Mouse (Mus musculus) embryonic facial prominence, embryonic 11.5 days (tissue): ENCODE data around the gene Tmem220. TPM values are rescaled to one million over a fixed set of nuclear protein-coding genes. Genes with fewer than 3 reads are reported as not detected.

Experiments used
- ATAC-seq: fragments of 200-750 bp; cut with Nextera tagmentation; replicated peaks from 2 replicates; pipeline ENCODE4 v1.8.0; 2017; ENCODE audit warnings: low read depth; ENCODE audit not compliant: insufficient number of reproducible peaks, low FRiP score, low TSS enrichment
- DNase-seq: peaks from one replicate; pipeline ENCODE4 v3.0.0-alpha.2; 2015; ENCODE audit warnings: low spot score
- H3K27ac ChIP-seq: fragments of 300-500 bp; sonication (generic); replicated peaks from 2 replicates; pipeline ENCODE4 v1.5.1; 2014; ENCODE audit warnings: mild to moderate bottlenecking, low read depth, low read length, control low read depth
- H3K27me3 ChIP-seq: fragments of 300-500 bp; sonication (generic); 2 replicates; pipeline ENCODE4 v1.6.1; 2014; ENCODE audit warnings: mild to moderate bottlenecking, low read length, moderate library complexity, mixed read lengths; ENCODE audit not compliant: control insufficient read depth, insufficient read depth
- H3K36me3 ChIP-seq: fragments of 300-500 bp; sonication (generic); replicated peaks from 2 replicates; pipeline ENCODE4 v1.6.1; 2014; ENCODE audit warnings: low read depth, mild to moderate bottlenecking, low read length, moderate library complexity, mixed read lengths; ENCODE audit not compliant: control insufficient read depth, insufficient read depth
- H3K4me1 ChIP-seq: fragments of 300-500 bp; sonication (generic); 2 replicates; pipeline ENCODE4 v1.6.1; 2014; ENCODE audit warnings: low read length, mixed read lengths; ENCODE audit not compliant: control insufficient read depth, insufficient read depth
- H3K4me2 ChIP-seq: fragments of 300-500 bp; sonication (generic); 2 replicates; pipeline ENCODE4 v1.6.1; 2014; ENCODE audit warnings: low read depth, mild to moderate bottlenecking, control low read depth, low read length, moderate library complexity
- H3K4me3 ChIP-seq: fragments of 300-500 bp; sonication (generic); 2 replicates; pipeline ENCODE4 v1.5.1; 2014; ENCODE audit warnings: low read depth, low read length, control low read depth
- H3K9ac ChIP-seq: fragments of 300-500 bp; sonication (generic); replicated peaks from 2 replicates; pipeline ENCODE4 v1.6.1; 2014; ENCODE audit warnings: mild to moderate bottlenecking, control low read depth, low read length
- H3K9me3 ChIP-seq: fragments of 300-500 bp; sonication (generic); replicated peaks from 2 replicates; pipeline ENCODE4 v1.6.1; 2016; ENCODE audit warnings: mild to moderate bottlenecking, low read length, inconsistent platforms, mixed read lengths; ENCODE audit not compliant: control insufficient read depth
- WGBS: fragments of 180-500 bp; shearing (Covaris S2); extraction: QIAGEN DNeasy Blood & Tissue Kit; methylation state at CpG from one replicate; pipeline ENCODE4 v1.1.7; 2014; 5-methylcytosine and 5-hydroxymethylcytosine counted together
- polyA plus RNA-seq: library from polyadenylated mRNA; unstranded; fragments of >200 nt; fragmentation: Nextera tagmentation; extraction: Ambion mirVana; gene quantifications from 2 replicates; pipeline ENCODE4 v1.2.1, GENCODE M21; 2014

The Tmem220 gene
- polyA plus RNA-seq, 1 experiment from 2014 or later = 0.98 TPM

GRCm38 (mm10) chr11:67039799-67040198 is 14.8 kb downstream of the Tmem220 start:
- DNase-seq (no peak), ATAC-seq (no peak)
- Histone ChIP-seq H3K4me2 (no peak overlapping the region), H3K9ac (no peak overlapping the region), H3K4me1 (no peaks in the 10 kb centered on the region), H3K9me3 (no peaks in the 10 kb centered on the region), H3K4me3 (no peak overlapping the region), H3K27me3 (no peaks in the 10 kb centered on the region), H3K27ac (no peak overlapping the region), H3K36me3 (peaks cover 8% of the 10 kb centered on the region)
- whole genome bisulfite sequencing = 89% methylated on average over 3 of the region's 3 CpGs

- DNase-seq = no peak
- no peak overlapping the region for H3K27ac ChIP-seq
- no peak for ATAC-seq
- H3K4me3 ChIP-seq = no peak overlapping the region
- no peaks in the 10 kb centered on the region for H3K27me3 ChIP-seq
- H3K4me1 ChIP-seq = no peaks in the 10 kb centered on the region
- no peak overlapping the region for H3K4me2 ChIP-seq
- H3K9me3 ChIP-seq = no peaks in the 10 kb centered on the region
- no peak overlapping the region for H3K9ac ChIP-seq
- H3K36me3 ChIP-seq = peaks cover 8% of the 10 kb centered on the region
- WGBS = 94% methylated on average over 6 of the region's 6 CpGs
Measured at GRCm38 (mm10) chr11:67040483-67040882, 15.5 kb downstream of the Tmem220 start.

- DNase-seq = no peak
- no peak overlapping the region for H3K27ac ChIP-seq
- no peaks in the 10 kb centered on the region for H3K27me3 ChIP-seq
- 47% methylated on average over 8 of the region's 8 CpGs for WGBS
- no peaks in the 10 kb centered on the region for H3K9me3 ChIP-seq
- H3K36me3 ChIP-seq = peaks cover 8% of the 10 kb centered on the region
- no peak overlapping the region for H3K4me2 ChIP-seq
- H3K4me1 ChIP-seq = no peaks in the 10 kb centered on the region
- no peak overlapping the region for H3K4me3 ChIP-seq
- ATAC-seq = no peak
- no peak overlapping the region for H3K9ac ChIP-seq
Measured at GRCm38 (mm10) chr11:67043007-67043406, 18.1 kb downstream of the Tmem220 start.

GRCm38 (mm10) chr11:67044959-67045358 is 20.0 kb downstream of the Tmem220 start:
- Histone ChIP-seq H3K9ac (no peak overlapping the region), H3K4me1 (no peaks in the 10 kb centered on the region), H3K9me3 (no peaks in the 10 kb centered on the region), H3K27ac (no peak overlapping the region), H3K27me3 (no peaks in the 10 kb centered on the region), H3K36me3 (peaks cover 3% of the 10 kb centered on the region), H3K4me2 (no peak overlapping the region), H3K4me3 (no peak overlapping the region)
- ATAC-seq (no peak), DNase-seq (no peak)
- WGBS = 69% methylated on average over 6 of the region's 6 CpGs

GRCm38 (mm10) chr11:67047199-67047598 is 22.2 kb downstream of the Tmem220 start:
- 93% methylated on average over 5 of the region's 5 CpGs for WGBS
- Histone ChIP-seq H3K36me3 (no peaks in the 10 kb centered on the region), H3K9me3 (no peaks in the 10 kb centered on the region), H3K27ac (no peak overlapping the region), H3K9ac (no peak overlapping the region), H3K4me2 (no peak overlapping the region), H3K4me1 (no peaks in the 10 kb centered on the region), H3K27me3 (no peaks in the 10 kb centered on the region), H3K4me3 (no peak overlapping the region)
- no peak for DNase-seq
- ATAC-seq = no peak

- no peaks in the 10 kb centered on the region for H3K27me3 ChIP-seq
- H3K9ac ChIP-seq = no peak overlapping the region
- H3K27ac ChIP-seq = no peak overlapping the region
- H3K9me3 ChIP-seq = no peaks in the 10 kb centered on the region
- WGBS = 89% methylated on average over 8 of the region's 8 CpGs
- no peak overlapping the region for H3K4me2 ChIP-seq
- no peak overlapping the region for H3K4me3 ChIP-seq
- H3K36me3 ChIP-seq = no peaks in the 10 kb centered on the region
- no peak for DNase-seq
- no peaks in the 10 kb centered on the region for H3K4me1 ChIP-seq
- no peak for ATAC-seq
Measured at GRCm38 (mm10) chr11:67048496-67048895, 23.5 kb downstream of the Tmem220 start.

GRCm38 (mm10) chr11:67049256-67049655 is 24.3 kb downstream of the Tmem220 start:
- whole genome bisulfite sequencing = 92% methylated on average over 3 of the region's 3 CpGs
- no peak overlapping the region for H3K9ac ChIP-seq
- no peak overlapping the region for H3K4me2 ChIP-seq
- no peaks in the 10 kb centered on the region for H3K4me1 ChIP-seq
- DNase-seq (no peak), ATAC-seq (no peak)
- H3K27ac ChIP-seq = no peak overlapping the region
- no peaks in the 10 kb centered on the region for H3K27me3 ChIP-seq
- no peaks in the 10 kb centered on the region for H3K9me3 ChIP-seq
- H3K4me3 ChIP-seq = no peak overlapping the region
- H3K36me3 ChIP-seq = no peaks in the 10 kb centered on the region

GRCm38 (mm10) chr11:67051676-67052320 is 26.8 kb downstream of the Tmem220 start:
- WGBS = 9% methylated on average over 16 of the region's 16 CpGs
- Histone ChIP-seq H3K27ac (no peak overlapping the region), H3K27me3 (no peaks in the 10 kb centered on the region), H3K36me3 (no peaks in the 10 kb centered on the region), H3K4me3 (peak overlapping the region; percentile 93), H3K4me2 (peak overlapping the region; percentile 71), H3K4me1 (no peaks in the 10 kb centered on the region), H3K9me3 (no peaks in the 10 kb centered on the region), H3K9ac (peak overlapping the region; percentile 80)
- DNase-seq (no peak), ATAC-seq (0 out of 2 replicates have a peak, but pooled peaks have one; percentile 14)
